Mouse (Mus musculus) heart, postnatal 10 days (tissue): Measurements from ENCODE around the gene Tmc1. TPM values are rescaled to one million over a fixed set of nuclear protein-coding genes. Genes with fewer than 3 reads are reported as not detected.

Experiments used
- DNase-seq, 2 experiments: peaks; one replicate each; pipeline ENCODE4 v3.0.0; 2021
- intact Hi-C: fragments of 180-260 bp; cut with DNase I; formaldehyde crosslinking; loops from one replicate; pipeline ENCODE4 v1.15.1; 2025
- total RNA-seq, 2 experiments: library from RNA; stranded (reverse); gene quantifications; 2 replicates each; pipeline ENCODE4 v1.2.3; 2021

The Tmc1 gene
- total RNA-seq, 2 experiments from 2014 or later: not detected

GRCm38 (mm10) chr19:20799460-20799859 is 154.5 kb downstream of the Tmc1 start:
- intact Hi-C loops: loop anchor here (5.0 kb wide), 4 partner anchors 238 to 763 kb away; no protein-coding TSS in a partner anchor
- no peak for DNase-seq

DNA sequence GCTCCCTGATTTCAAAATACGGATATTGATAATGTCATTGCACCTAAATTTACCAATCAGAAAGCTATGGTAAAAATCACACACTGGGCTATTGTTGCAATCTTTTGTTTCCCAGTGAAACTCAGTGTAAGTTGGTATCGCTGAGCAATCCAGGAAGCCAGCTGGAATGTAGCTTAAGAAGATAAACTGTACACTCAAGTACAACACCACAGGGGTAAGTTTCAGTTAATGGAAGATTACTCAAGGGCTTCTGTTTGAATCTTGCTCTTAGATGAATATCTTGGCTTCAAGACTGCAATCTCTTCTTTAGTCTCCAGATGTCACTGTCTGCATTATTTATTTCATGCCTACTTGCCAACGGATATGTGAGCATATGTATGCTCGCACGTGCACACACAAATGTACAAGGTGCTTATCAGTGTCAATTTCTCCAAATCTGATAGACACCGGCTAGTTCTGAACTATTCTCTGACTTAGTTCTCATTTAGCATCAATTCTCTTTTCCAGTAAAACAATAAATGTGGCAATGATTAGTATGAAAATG is 156.4 kb downstream of the Tmc1 start:
- intact Hi-C loops: loop anchor here (5.0 kb wide), 4 partner anchors 240 to 765 kb away; no protein-coding TSS in a partner anchor
- DNase-seq: peak; percentile 8 to 29

DNA sequence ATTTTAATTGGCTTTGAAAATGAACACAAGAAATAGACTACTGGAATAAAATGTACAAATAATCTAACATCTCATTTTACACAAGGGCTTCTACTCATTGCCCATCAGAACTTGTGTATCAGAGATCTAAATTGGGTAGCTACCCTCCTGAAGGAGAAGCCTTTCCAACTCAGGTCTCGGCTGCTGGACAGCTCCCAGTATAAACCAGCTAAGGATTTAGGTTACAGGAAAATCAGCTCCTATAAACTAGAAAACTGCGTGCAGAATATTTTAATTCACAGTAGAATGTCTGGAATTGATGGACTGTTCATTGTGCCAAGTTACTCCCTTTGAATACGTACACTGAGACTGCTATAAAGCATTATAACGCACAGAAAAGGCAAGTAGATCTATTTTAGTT is 158.0 kb downstream of the Tmc1 start:
- intact Hi-C loops: loop anchor here (5.0 kb wide), 4 partner anchors 241 to 766 kb away; no protein-coding TSS in a partner anchor

GRCm38 (mm10) chr19:20794999-20795398 is 159.0 kb downstream of the Tmc1 start:
- no peak for DNase-seq
- intact Hi-C loops: loop anchor here (2.0 to 5.0 kb wide), 5 partner anchors 14 to 767 kb away; no protein-coding TSS in a partner anchor

More for the DNA sequence above, 158.0 kb downstream of the Tmc1 start:
- DNase-seq: no peak

DNA sequence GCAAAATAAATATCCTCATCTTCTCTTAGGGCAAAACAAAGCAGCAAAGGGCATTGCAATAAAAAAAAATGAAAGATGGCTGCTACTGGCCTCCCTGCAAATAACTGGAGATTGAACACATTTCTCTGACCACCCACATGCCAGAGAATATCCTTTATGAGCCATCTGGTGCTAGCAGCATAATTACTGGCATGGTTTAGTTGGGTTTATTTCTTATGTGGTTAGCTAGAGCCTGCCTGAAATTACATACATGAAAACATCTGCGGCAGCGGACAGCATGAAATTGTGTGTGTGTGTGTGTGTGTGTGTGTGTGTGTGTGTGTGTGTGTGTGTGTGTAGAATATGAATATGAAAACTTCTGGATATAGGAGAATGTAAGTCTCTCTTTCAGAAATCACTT is 161.2 kb downstream of the Tmc1 start:
- intact Hi-C loops: no loop called here
- no peak for DNase-seq

DNA sequence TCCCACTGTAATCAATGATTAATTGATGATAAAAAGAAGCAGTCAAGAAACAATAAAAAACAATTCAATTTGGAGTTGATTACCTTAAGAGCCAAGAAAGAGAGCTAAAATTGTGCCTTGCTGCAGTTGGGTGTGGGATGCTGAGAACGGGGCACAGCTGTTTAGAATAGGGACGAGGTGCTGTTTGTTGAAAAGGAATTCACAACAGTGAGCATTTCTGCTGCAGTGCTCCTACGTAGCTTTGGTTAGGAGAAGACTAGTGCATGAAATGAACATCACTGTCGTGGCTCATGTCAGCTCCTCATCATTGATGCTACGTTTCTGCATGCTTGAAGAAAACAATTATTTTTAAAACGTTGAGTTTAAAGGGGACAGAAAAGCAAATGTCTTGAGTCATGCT is 166.7 kb downstream of the Tmc1 start:
- intact Hi-C loops: no loop called here

GRCm38 (mm10) chr19:20775681-20776080 is 178.3 kb downstream of the Tmc1 start:
- intact Hi-C loops: no loop called here
- no peak for DNase-seq

More for the DNA sequence above, 166.7 kb downstream of the Tmc1 start:
- no peak for DNase-seq

- intact Hi-C loops: no loop called here
Observed at GRCm38 (mm10) chr19:20773941-20774340, 180.1 kb downstream of the Tmc1 start.

DNA sequence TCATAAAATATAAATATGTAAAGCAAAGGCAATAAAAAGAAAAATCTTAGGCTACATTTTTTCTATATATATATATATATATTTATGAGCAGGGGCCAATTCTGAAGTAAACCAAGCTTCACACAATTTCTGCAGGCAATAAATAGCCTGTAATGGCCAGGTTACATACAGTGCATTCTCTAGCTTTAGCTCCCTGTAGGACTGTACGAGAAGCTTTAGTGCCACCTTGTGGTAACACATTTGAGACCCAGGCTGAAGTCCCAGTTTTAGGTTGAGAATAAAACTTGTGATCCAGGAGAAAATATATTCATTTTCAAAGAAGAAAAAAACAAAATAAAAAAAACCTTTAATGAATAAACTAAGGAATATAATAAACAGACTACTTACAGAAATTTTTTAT is 189.8 kb downstream of the Tmc1 start:
- DNase-seq: peak; percentile 29 to 44
- intact Hi-C loops: loop anchor here (10.0 kb wide), 2 partner anchors 319 to 399 kb away; no protein-coding TSS in a partner anchor

More at GRCm38 (mm10) chr19:20773941-20774340, 180.1 kb downstream of the Tmc1 start:
- no peak for DNase-seq

- intact Hi-C loops: loop anchor here (10.0 kb wide), 2 partner anchors 317 to 397 kb away; no protein-coding TSS in a partner anchor
- no peak for DNase-seq
Observed at GRCm38 (mm10) chr19:20761675-20762426, 192.2 kb downstream of the Tmc1 start.

- intact Hi-C loops: loop anchor here (10.0 kb wide), 2 partner anchors 316 to 396 kb away; no protein-coding TSS in a partner anchor
- DNase-seq: no peak
Observed at GRCm38 (mm10) chr19:20761119-20761518, 192.9 kb downstream of the Tmc1 start.

DNA sequence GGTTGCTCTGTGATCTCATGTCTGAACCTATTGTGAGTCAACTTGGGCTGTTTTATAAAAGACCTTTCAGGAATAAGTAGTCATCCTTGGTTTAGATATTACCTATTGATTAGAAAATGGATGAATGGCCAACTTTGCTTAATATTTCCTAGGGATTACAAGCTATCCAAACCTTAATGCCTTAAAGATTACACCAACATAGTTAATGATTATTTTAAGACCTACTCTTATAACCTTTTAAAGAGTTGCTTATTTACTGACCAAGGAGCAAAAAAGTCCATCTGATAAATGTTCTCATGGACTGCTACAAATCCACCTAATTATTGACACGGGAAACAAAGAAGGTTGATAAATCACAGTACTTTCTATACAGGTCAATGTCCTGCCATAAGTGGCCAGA is 209.4 kb downstream of the Tmc1 start:
- intact Hi-C loops: no loop called here
- no peak for DNase-seq

Other genes starting within 250 kb of the Tmc1 start
- gene Aldh1a7, start 226.6 kb downstream of the Tmc1 start, total RNA-seq: under 1 TPM; 0.27 to 0.93 TPM